Mouse (Mus musculus): ENCODE data around the gene Prpf8. TPM values are rescaled to one million over a fixed set of nuclear protein-coding genes. Genes with fewer than 3 reads are reported as not detected.
A peak's percentile ranks its signal among the peaks of the same experiment; 100 is the strongest.

The Prpf8 gene
- total RNA-seq, 2 experiments from 2014 or later: 70.1 to 70.9 TPM

DNA sequence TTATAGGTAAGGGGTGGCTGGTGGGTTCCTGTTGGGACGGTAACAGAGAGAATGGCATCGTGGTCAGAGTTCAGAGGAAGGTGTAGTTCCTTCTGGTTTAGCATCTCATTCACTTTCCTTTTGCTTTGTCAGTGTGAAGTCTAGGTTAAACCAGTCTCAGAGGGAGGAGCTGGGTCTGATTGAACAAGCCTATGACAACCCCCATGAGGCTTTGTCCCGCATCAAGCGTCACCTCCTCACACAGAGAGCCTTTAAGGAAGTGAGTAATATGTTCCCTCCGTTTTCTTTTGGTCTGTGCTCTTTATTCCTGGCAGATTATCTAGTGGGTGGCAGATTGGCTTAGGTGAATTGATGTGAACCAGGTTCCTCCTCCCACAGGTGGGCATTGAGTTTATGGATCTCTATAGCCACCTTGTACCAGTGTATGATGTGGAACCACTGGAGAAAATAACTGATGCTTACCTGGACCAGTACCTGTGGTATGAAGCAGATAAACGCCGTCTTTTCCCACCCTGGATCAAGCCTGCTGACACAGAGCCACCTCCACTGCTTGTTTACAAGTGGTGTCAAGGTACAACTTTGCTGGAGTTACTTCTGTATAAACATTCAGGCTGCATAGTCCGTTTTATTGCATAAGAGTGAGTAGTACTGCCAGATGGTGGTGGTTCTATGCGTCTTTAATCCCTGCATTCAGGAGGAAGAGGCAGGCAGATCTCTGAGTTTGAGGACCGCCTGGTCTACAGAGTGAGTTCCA, 7.9 kb downstream of the Prpf8 start:
- DNase-seq (ENCODE audit: low spot score): no peak

DNA sequence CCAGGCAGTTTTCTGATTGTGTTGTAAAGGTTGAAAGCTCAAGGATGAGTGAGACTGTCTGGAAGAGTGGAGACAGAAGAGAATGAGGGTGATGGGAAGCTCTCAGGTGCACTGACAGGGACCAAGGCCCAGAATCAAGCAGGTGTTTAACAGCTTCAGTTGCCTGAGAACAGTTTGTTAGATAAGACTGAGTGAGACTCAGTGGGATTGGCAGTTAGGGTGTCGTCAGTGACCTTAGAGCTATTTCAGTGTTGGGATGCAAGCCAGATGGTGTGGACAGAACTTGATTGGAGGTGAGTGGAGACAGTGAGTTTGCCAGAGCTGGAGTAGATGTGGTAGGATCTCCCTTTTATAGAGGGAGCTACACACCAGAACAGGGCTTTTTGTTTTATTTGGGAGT, 11.5 kb downstream of the Prpf8 start:
- peak; percentile 48 for DNase-seq (ENCODE audit: low spot score)

DNA sequence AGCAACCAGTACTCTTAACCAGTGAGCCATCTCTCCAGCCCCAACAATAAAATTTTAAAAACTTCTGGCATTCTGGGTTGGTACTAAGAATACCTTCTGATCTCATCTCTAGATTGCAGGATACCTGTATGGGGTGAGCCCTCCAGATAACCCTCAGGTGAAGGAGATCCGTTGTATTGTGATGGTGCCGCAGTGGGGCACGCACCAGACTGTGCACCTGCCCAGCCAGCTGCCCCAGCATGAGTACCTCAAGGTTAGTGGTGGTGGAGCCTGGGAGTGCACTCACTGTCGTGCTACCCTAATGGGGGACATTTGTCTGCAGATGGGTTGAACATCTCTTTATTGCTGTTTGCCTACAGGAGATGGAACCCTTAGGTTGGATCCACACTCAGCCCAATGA, 21.5 kb downstream of the Prpf8 start:
- no peak for DNase-seq (ENCODE audit: low spot score)

DNA sequence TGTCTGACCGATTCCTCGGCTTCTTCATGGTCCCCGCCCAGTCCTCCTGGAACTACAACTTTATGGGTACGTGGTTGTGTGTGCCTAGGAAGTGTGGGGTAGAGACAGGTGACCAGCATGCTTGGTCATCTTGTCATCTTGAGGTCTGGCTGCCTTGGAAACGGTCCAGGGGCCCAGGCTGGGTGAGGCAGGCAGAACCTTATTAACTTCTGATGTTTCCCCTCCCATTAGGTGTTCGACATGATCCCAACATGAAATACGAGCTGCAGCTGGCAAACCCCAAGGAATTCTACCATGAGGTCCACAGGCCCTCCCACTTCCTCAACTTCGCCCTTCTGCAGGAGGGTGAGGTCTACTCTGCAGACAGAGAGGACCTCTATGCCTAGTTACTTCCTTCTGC, 22.3 kb downstream of the Prpf8 start:
- peak; percentile 25 for DNase-seq (ENCODE audit: low spot score)

DNA sequence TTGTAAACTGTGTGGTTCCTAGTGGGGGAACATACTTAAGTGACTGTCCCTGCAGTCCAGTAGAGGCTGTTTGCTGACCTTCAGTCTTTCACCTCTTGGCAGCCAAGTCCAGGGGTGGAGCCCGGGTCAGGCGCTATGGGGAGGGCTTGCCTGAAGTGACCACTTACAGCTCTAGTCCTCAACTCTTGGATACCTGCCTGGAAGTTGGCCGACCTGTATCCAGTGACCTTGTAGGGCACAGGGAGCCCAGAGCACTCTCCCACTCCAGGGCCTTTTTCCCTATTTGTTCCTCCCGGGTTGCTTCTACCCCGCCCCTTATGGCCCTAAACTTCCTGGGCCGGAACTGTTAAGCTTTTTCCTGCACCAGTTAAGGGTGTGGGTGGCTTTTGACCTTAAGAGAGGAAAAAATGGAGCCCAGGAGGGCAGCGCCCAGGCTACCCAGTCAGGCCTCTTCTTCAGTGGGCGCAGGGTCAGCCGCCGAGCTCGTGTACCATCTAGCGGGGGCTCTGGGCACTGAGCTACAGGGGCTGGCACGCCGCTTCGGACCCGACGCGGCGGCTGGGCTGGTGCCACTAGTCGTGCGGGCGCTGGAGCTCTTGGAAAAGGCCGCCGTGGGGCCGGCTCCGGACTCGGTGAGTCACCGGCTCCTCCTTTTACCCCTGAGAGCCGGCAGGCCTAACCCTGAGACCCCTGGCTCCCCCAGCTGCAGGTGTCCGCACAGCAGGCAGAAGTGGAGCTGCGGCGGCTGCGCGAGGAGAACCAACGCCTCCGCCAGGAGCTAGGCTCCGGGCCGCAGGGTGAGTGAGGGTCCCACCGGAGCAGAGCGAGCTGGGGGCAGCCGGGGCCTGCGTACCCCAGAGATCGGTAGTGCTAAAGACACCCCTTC, 23.4 kb downstream of the Prpf8 start, which contains the start of gene Rilp:
Rilp (plus strand) TSS at position 354 of the 886 bp plus-strand sequence.
- peak; percentile 92 for DNase-seq (ENCODE audit: low spot score)

DNA sequence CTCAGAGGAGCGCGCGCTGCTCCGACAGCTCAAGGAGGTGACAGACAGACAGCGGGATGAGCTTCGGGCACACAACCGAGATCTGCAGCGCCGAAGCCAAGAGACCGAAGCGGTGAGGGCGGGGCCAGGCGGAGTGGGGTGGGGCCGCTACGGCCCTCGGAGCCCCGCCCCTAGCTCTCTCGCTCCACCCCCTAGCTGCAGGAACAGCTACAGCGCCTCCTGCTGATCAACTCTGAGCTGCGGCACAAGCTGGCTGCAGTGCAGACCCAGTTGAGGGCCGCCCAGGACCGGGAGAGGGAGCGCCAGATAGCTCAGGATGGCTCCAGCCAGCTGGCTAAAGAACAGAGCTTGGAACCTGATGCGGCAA, 24.0 kb downstream of the Prpf8 start:
- DNase-seq (ENCODE audit: low spot score): peak; percentile 97

DNA sequence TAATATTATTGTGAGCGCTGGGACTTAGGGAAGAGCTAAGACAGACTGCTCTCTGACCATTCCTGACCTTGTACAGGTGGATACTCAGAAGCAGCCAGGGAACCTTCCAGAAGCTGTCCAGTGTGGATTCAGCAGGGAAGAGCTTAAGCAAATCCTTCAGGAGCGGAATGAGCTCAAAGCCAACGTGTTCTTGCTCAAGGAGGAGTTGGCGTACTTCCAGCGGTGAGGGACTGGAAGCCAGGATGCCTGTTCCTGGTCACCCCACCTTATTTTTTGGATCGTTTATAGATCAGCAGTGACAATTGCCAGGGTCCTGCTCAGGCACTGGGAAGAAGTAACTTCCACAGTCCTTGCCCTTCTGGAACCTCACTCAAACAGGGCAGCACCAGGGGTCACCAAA, 24.6 kb downstream of the Prpf8 start:
- peak; percentile 65 for DNase-seq (ENCODE audit: low spot score)

DNA sequence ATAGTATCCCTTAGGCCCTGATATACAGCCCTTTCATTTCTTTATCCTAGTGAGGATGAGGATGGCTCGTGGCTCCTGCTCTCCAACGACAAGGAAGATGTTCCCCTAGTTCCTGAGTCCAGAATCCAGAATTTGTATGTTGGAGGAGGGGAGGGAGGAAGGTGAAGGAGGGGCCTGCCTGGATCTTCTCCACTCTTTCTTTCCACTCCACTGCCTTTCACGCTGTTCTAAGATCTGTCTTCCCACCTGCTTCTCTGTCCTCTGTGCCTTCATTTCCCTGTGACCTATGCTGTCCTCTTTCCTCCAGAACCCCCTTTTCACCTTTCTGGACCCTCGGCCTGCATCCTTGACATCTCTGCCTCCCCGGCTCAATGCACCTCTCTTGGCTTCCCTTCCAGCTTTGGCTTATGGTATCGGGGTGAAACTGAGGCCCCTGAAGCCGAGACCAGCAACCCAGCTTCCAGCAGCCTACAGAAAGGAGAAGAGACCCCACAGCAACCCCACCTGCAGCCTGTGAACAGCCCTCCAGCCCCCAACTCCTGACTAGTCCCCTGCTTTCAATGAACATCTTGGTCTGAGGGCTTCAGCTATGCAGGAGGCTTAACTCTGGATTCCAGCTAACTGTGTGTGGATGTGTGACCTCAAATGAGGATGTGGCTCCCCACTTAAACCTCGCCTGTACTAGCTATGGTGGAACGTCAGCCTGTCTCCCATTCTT, 25.8 kb downstream of the Prpf8 start:
- DNase-seq (ENCODE audit: low spot score): no peak

DNA sequence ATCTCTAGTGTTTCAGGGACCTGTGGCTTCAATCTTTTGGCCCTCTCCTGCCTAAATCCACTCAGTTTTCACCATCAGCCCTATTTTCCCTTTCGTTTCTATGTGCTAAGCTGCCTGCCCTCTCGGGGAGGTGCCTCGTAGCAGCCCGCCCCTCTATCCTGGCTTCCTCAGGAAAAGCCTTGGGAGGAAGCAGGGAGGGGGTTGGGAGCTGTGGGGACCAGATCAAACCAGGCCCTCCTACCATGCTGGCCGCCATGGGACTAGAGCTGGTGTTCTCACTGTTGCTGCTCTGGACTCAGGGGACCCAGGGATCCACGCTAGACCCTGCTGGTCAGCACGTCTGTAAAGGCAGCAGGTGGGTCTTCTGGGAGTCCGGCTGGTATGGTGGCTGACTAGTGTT, 26.7 kb downstream of the Prpf8 start, which contains the start of gene Scarf1:
Scarf1 (plus strand) TSS at position 205 of the 400 bp plus-strand sequence.
- DNase-seq (ENCODE audit: low spot score): no peak

DNA sequence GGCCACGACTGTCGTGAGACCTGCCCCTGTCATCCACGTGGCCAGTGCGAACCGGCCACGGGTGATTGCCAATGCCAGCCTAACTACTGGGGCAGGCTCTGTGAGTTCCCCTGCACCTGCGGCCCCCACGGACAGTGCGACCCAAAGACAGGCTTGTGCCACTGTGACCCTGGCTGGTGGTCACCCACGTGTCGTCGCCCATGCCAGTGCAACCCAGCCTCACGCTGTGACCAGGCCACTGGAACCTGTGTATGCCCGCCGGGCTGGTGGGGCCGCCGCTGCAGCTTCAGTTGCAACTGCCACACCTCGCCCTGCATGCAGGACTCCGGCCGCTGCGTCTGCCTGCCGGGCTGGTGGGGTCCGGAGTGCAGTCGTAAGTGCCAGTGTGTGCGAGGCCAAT, 28.6 kb downstream of the Prpf8 start:
- no peak for DNase-seq (ENCODE audit: low spot score)

DNA sequence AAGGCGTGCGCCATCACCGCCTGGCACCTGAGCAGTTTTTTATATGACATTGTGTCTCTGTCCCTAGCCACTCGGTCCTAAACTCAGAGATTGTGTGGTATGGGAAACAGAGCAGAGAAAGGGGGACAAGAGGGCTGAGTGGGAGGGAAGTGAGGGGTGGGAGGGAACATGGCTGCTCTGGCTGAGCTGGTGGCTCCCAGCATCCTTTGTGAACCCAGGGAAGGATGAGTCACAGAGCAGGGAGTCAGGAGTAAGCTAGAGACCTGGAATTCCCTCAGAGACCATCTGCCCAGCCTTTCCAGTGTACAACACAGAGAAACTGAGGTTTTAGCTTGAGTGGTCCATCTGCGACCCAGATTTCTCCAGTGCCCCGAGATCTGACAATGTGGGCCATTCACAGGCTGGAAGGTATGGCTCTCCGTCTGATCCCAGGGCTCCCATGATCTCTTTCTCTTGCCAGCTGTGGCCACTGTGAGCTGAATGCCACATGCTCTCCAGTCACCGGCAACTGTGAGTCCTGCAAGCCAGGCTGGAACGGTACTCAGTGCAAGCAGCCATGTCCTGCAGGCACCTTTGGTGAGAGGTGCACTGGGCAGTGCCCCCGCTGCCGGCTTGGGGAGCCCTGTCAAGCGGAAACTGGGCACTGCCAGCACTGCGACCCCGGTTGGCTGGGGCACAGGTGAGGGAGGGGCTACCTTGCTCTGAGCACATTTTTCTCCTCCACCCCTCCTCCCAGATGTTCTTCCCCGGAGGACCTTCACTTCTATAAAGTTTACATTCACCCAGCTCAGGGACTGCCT, 33.4 kb downstream of the Prpf8 start:
- no peak for DNase-seq (ENCODE audit: low spot score)

DNA sequence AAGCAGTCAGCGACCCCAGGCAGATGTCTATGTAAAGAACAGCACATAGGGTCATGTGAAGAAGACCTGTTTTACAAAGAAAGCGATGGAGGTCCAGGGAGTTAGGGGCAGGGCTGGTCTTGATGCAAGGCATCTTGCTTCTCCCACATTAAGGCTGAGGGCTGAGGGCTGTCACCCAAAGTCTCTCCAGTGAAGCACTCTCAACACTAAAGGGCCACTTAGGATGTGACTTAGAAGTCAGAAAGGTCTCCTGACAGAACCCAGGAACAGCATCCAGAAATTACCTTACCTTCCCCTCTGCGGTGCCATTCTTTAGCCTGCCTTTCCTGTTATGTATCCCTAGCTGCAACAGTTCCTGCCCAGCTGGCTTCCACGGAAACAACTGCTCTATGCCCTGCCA, 35.0 kb downstream of the Prpf8 start:
- no peak for DNase-seq (ENCODE audit: low spot score)

DNA sequence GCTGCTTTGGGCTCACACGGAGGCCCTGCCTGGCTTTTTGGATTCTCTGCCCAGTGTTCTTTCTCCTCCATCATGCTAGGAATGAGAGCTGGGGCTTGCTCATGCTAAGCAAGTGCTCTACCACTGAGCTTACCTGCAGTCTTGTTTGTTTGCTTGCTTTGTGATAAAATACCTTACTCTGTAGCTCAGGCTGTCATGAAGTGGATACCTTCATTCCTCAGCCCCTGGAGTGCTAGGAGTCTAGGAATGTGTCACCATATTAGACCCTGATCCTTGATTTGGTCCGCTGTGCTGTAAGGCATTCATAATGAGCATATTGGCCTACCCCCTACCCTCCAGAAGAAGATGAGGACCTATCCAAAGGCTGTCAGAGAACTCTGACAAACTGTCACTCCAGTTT, 36.2 kb downstream of the Prpf8 start:
- no peak for DNase-seq (ENCODE audit: low spot score)

DNA sequence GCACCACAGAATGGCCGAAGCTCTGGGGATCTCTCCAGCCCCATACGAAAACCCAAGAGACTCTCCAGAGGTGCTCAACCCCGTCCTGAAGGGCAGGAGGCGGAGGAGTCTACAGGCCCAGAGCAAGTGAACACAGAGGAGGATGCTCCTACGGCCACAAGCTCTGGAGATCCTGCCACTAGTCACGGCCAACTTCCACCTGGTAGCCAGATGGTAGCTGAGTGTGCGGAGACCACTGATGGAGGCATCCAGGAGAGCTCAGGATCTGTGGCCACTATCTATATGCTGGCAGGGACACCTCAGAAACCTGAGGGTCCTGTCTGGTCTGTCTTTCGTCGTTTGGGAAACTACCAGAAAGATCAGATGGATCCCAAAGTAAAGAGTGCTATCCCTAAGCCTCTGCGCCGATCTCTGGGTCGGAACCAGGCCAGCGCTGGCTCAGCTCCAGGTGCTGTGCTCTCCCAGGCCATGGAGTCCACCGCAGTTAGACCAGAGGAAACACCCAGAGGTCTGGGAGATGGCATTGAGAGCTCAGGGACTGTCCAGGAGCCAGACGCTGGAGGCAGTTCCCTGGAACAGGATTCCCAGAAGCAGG, 39.0 kb downstream of the Prpf8 start:
- no peak for DNase-seq (ENCODE audit: low spot score)

DNA sequence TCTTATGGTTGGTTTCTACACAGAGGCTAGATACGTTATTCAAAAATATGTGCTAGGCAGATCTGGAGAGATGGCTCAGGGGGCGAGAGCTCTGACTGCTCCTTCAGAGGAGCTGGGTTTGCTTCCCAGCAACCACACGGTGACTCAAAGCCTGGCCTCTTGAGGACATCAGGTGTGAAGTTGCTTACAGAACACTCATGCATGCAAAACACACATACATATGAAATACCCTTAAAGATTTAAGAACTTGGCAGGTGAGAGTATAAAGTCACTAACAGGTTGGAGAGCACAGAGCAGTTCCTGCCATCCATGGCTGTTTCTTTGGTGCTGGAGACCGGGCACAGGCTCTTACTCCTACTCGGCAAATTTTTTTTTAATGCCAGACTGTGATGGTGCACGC, 40.3 kb downstream of the Prpf8 start:
- DNase-seq (ENCODE audit: low spot score): no peak

DNA sequence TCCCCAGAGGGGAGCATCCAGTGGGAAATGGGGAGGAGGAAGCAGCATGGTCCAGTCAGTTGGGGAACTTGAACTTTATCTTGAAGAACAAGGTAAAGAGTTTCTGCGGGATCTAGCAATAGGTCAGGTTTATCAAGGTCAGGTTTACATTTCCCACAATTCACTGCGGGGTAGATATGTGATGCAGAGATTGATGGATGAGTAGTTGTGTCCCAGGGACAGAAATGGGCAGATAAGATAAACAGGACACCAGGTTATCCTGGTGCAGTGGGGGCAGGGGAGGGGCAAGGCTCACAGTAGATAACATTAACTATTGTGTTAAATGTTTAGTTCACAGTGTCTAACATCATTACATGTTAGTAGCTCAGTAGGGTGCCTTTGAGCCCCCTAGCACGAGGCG, 43.2 kb downstream of the Prpf8 start:
- no peak for DNase-seq (ENCODE audit: low spot score)

DNA sequence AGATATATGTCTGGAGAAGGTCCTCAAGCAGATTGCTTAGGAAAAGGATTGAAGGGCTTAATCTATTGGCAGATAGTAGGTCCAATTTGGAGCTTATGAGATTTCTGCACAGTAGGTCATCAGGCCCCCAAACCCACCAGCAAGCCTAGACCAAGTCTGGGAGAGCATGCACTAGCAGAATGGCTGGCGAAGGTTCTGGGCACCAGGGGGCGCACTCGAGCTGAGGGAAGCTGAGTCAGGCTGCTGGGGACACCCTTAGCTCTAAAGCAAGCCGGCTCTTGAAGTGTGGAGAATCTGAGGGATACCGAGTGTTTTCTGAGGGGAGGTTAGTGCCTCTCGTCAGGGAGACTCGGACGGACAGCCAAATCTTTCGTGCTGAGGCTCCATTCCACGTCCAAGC, 43.7 kb downstream of the Prpf8 start:
- DNase-seq (ENCODE audit: low spot score): peak; percentile 98

DNA sequence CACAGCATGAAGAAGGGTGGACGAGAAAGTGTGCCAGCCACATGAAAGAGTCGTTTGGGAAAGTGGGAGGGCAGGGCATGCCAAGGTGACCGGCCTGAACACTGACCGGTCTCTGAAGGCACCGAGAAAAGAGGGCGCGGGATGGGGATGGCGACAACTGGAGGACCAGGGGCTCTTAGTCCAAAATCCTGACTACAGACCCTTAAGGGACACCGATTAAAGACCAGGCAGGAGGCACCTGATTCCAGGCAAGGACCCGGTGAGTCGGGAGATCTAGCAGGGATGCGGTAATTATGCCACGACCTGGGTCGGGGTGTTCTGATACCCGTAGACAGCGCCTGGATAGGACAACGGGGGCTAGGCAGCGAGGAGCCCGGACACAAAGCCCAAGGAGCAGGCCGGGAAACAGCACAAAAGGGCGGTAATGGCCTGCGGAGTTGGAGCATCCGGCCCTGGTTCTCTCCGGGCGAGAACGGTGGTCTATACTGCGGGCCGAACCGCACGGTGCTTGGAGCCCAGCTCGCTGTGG, 44.3 kb downstream of the Prpf8 start:
- DNase-seq (ENCODE audit: low spot score): no peak

DNA sequence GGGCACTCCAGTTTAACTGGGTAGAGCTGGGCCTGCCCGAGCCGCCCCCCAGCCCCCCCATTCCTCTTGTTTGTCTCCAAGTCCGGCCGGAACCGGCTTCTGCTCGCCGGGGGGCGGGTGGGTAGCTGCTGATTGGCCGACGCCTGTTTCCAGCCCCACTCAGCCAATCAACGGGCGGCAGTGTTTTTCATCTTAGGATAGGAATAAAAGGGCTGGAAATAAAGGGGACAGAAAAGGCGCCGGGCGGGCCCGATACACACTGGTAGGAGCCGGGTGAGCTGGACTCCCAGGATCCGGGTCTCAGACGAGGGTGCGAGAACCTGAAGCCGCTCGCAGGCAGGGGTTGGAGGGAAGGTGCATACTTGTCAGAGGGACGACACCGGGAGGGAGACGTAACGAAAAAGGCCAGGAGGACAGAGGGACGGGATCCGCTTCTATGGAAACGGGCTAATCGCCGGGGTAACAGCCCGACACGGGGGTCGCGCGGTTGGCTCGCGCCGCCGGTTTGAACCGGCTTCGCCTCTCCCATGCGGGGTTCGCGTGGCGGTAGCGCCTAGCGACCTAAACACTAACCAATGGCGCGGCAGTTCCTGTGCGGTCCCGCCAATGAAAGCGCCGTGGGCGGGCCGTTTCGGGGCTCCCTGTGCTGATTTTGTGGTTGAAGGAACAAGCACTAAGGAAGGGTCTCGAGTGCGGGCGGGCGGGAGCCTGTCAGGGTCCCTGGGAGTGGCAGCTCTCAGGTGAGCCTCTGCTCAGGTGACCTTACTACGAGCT, 45.0 kb downstream of the Prpf8 start, which contains the start of gene Slc43a2:
Slc43a2 (plus strand) TSS at position 226 of the 774 bp plus-strand sequence.
- DNase-seq (ENCODE audit: low spot score): peak; percentile 92
